In the genomic region with DNA sequence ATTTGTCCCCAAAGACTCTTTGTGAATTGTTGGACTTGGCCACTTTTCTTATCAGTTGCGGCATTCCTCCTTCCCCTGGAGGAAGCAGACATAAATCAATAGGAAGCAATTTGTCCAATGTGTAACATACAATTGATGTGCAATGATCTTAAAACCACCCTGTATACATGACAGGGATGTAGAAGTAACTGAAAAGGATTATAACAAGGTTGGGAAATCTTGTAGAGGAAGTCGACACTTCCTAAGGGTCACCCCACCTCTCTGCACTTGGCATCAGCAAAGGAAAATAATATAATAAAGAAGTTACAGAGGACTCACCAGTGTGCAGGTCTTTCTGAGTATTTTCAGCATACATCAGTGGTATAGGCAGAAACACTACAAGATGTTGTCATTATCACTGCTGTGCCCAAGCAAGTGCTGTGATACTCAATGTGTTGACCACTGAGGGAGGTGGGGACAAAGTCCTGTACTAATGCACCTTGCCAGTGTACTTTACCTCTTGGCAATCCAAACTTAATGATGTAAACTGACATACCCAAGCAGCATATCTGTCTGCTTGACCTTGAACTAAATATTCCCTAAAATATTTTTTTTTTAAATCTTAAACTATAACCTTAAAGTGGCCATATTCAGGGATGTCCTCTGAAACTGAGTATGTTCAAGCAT, we compare ENCODE assay signal across 28 mouse cellular contexts.
DNase-seq lines count a peak whose midpoint lies in the region; ATAC-seq and TF ChIP-seq lines count a peak whose summit lies in the region.
"Had no signal": no experiment of that assay in that cellular context is flagged by ENCODE, and none has a peak within 500 bp of the region (broad histone marks: within the 10 kb centered on the region; RNA-seq: fewer than 3 reads in every experiment).

No protein-coding gene starts in this region.

- 68% methylated on average over 2 of the region's 2 CpGs for WGBS in kidney, adult 2 months
- WGBS in liver, adult 2 months = 61% methylated on average over 2 of the region's 2 CpGs
- WGBS in liver, postnatal 0 days (ENCODE audit: insufficient replicate concordance) = 44% methylated on average over 2 of the region's 2 CpGs
- WGBS in stomach, postnatal 0 days = 56% methylated on average over 2 of the region's 2 CpGs

- no peak overlapping the region for H3K9ac ChIP-seq in liver, adult 2 months (ENCODE audit: low read depth, low read length)
- H3K9ac ChIP-seq in liver, postnatal 0 days (replicated peaks) = no peak overlapping the region
- H3K9ac ChIP-seq in stomach, postnatal 0 days (ENCODE audit: low read length) = no peak overlapping the region
- H3K9ac ChIP-seq: embryonic facial prominence, embryonic 13.5 days; embryonic facial prominence, embryonic 15.5 days; forebrain, embryonic 12.5 days had no signal

- TF ChIP-seq POLR2A in kidney, adult 2 months (IDR thresholded peaks at IDR 0.05; ENCODE audit: low read depth, low read length) = no peak
- TF ChIP-seq POLR2A in liver, adult 2 months (IDR thresholded peaks at IDR 0.05; ENCODE audit: extremely low read depth, insufficient read depth, low read length) = no peak

- TF ChIP-seq CTCF in kidney, adult 2 months (conservative IDR thresholded peaks at IDR 0.05; ENCODE audit: insufficient read depth, insufficient read length, low read depth, low read length) = no peak
- no peak for TF ChIP-seq CTCF in liver, adult 2 months (IDR thresholded peaks at IDR 0.05; ENCODE audit: low read depth, low read length)
- TF ChIP-seq CTCF in liver, postnatal 0 days (IDR thresholded peaks at IDR 0.05; ENCODE audit: low read depth) = no peak
- TF ChIP-seq CTCF in stomach, postnatal 0 days (IDR thresholded peaks at IDR 0.05; ENCODE audit: low read depth) = no peak

- DNase-seq in kidney, adult 2 months = peak; percentile 52
- DNase-seq in kidney, postnatal 10 days = no peak
- peak; percentile 73 for DNase-seq in liver, adult 2 months (ENCODE audit: extremely low read depth, low read depth, low spot score)
- no peak for DNase-seq in liver, postnatal 0 days
- no peak for DNase-seq in stomach, postnatal 0 days (ENCODE audit: low spot score)
- DNase-seq in layer of hippocampus, adult 11-12 months (ENCODE audit: low spot score) = no peak
- DNase-seq: adrenal gland, adult 8-10 months; adrenal gland, postnatal 14 days; adrenal gland, postnatal 36 days; B cell, adult 2 months; cerebellum, adult 11-12 months; cerebellum, adult 2 months; cerebellum, adult 9-10 months; cerebellum, postnatal 10 days; cerebellum, postnatal 25 days; embryo, embryonic 11 days had no signal

- no peaks in the 10 kb centered on the region for H3K27me3 ChIP-seq in kidney, adult 2 months (replicated peaks; ENCODE audit: control insufficient read depth, insufficient read depth, low read length)
- H3K27me3 ChIP-seq in liver, adult 2 months (ENCODE audit: control insufficient read depth, insufficient read depth, low read length) = no peaks in the 10 kb centered on the region
- H3K27me3 ChIP-seq in liver, postnatal 0 days (ENCODE audit: insufficient read depth, low read length) = no peaks in the 10 kb centered on the region
- no peaks in the 10 kb centered on the region for H3K27me3 ChIP-seq in stomach, postnatal 0 days (ENCODE audit: control insufficient read depth, insufficient read depth, low read length)
- H3K27me3 ChIP-seq: embryonic facial prominence, embryonic 13.5 days; embryonic facial prominence, embryonic 15.5 days; forebrain, embryonic 12.5 days; Patski had no signal

- H3K4me1 ChIP-seq in kidney, adult 2 months (ENCODE audit: control insufficient read depth, insufficient read depth, low read length) = peaks cover 8% of the 10 kb centered on the region; the same call in 1 of the 2 replicates
- peaks cover 7% of the 10 kb centered on the region; the same call in 1 of the 2 replicates for H3K4me1 ChIP-seq in liver, adult 2 months (ENCODE audit: control insufficient read depth, insufficient read depth, low read length)
- H3K4me1 ChIP-seq in liver, postnatal 0 days (ENCODE audit: insufficient read depth) = no peaks in the 10 kb centered on the region
- H3K4me1 ChIP-seq in stomach, postnatal 0 days (replicated peaks; ENCODE audit: control insufficient read depth, insufficient read depth) = no peaks in the 10 kb centered on the region
- H3K4me1 ChIP-seq: embryonic facial prominence, embryonic 13.5 days; embryonic facial prominence, embryonic 15.5 days; forebrain, embryonic 10.5 days; forebrain, embryonic 12.5 days had no signal

- H3K27ac ChIP-seq in kidney, adult 2 months (ENCODE audit: insufficient read depth, low read depth, low read length) = peak overlapping the region; percentile 56
- no peak overlapping the region for H3K27ac ChIP-seq in liver, adult 2 months (replicated peaks; ENCODE audit: insufficient read depth, low read depth, low read length)
- no peak overlapping the region for H3K27ac ChIP-seq in liver, postnatal 0 days (ENCODE audit: low read depth)
- H3K27ac ChIP-seq in stomach, postnatal 0 days (replicated peaks) = no peak overlapping the region
- H3K27ac ChIP-seq: embryonic facial prominence, embryonic 13.5 days; embryonic facial prominence, embryonic 15.5 days; forebrain, embryonic 10.5 days; forebrain, embryonic 12.5 days had no signal

- no peak overlapping the region for H3K4me2 ChIP-seq in liver, postnatal 0 days (ENCODE audit: low read depth, low read length)
- no peak overlapping the region for H3K4me2 ChIP-seq in stomach, postnatal 0 days (replicated peaks; ENCODE audit: low read depth)
- H3K4me2 ChIP-seq: embryonic facial prominence, embryonic 13.5 days; embryonic facial prominence, embryonic 15.5 days; forebrain, embryonic 12.5 days had no signal

- no peaks in the 10 kb centered on the region for H3K79me2 ChIP-seq in liver, adult 2 months (ENCODE audit: control insufficient read depth, insufficient read depth, low read length)

- H3K4me3 ChIP-seq in kidney, adult 2 months (ENCODE audit: insufficient read depth, low read depth, low read length) = no peak overlapping the region
- no peak overlapping the region for H3K4me3 ChIP-seq in liver, adult 2 months (ENCODE audit: insufficient read depth, low read depth, low read length)
- no peak overlapping the region for H3K4me3 ChIP-seq in liver, postnatal 0 days (ENCODE audit: low read depth, low read length)
- no peak overlapping the region for H3K4me3 ChIP-seq in stomach, postnatal 0 days (ENCODE audit: low read depth, low read length)
- H3K4me3 ChIP-seq: embryonic facial prominence, embryonic 13.5 days; embryonic facial prominence, embryonic 15.5 days; erythroblast, embryonic 14.5 days; forebrain, embryonic 10.5 days; forebrain, embryonic 12.5 days had no signal

- no peak for TF ChIP-seq EP300 in liver, postnatal 0 days (IDR thresholded peaks at IDR 0.05; ENCODE audit: low read depth)
- no peak for TF ChIP-seq EP300 in stomach, postnatal 0 days (optimal IDR thresholded peaks at IDR 0.05)

- no peaks in the 10 kb centered on the region for H3K36me3 ChIP-seq in kidney, adult 2 months (ENCODE audit: control insufficient read depth, insufficient read depth, low read length)
- no peaks in the 10 kb centered on the region for H3K36me3 ChIP-seq in liver, adult 2 months (ENCODE audit: control insufficient read depth, insufficient read depth, low read length)
- no peaks in the 10 kb centered on the region for H3K36me3 ChIP-seq in liver, postnatal 0 days (replicated peaks; ENCODE audit: insufficient read depth, low read length)
- H3K36me3 ChIP-seq in stomach, postnatal 0 days (ENCODE audit: control insufficient read depth, insufficient read depth, low read length) = no peaks in the 10 kb centered on the region
- H3K36me3 ChIP-seq: embryonic facial prominence, embryonic 13.5 days; embryonic facial prominence, embryonic 15.5 days; forebrain, embryonic 10.5 days; forebrain, embryonic 12.5 days; G1E had no signal

- no peaks in the 10 kb centered on the region for H3K9me3 ChIP-seq in liver, postnatal 0 days (ENCODE audit: low read length)
- H3K9me3 ChIP-seq in stomach, postnatal 0 days (ENCODE audit: control insufficient read depth, low read length) = no peaks in the 10 kb centered on the region
- H3K9me3 ChIP-seq: embryonic facial prominence, embryonic 13.5 days; embryonic facial prominence, embryonic 15.5 days; forebrain, embryonic 10.5 days; forebrain, embryonic 12.5 days had no signal

- ATAC-seq in liver, postnatal 0 days = no peak
- ATAC-seq in common myeloid progenitor, adult 5-6 weeks (replicated peaks; ENCODE audit: low read depth, poor library complexity, severe bottlenecking) = peak; percentile 39; the same call in 1 of the 2 replicates
- ATAC-seq in megakaryocyte, adult 5-6 weeks (ENCODE audit: poor library complexity, severe bottlenecking) = peak; percentile 81
- no peak for ATAC-seq in stomach, postnatal 0 days (ENCODE audit: low FRiP score, low TSS enrichment)
- ATAC-seq: activated CD4-positive, CD25-positive, alpha-beta regulatory T cell, adult 4 months; CD4-positive, CD25-positive, alpha-beta regulatory T cell, adult 4 months; forebrain, embryonic 14.5 days; Patski had no signal

Comparison
In these comparisons a context has a peak if more than half of its experiments do, and no peak if none do; other contexts are left out.
1. DNase-seq: peak in kidney, adult 2 months (single experiment) and liver, adult 2 months (single experiment); none in kidney, postnatal 10 days (single experiment), liver, postnatal 0 days (single experiment), stomach, postnatal 0 days (single experiment) and layer of hippocampus, adult 11-12 months (single experiment).
2. ATAC-seq: peak in common myeloid progenitor, adult 5-6 weeks (single experiment) and megakaryocyte, adult 5-6 weeks (single experiment); none in liver, postnatal 0 days (single experiment) and stomach, postnatal 0 days (single experiment).